Mouse (Mus musculus): ENCODE data around the gene Tns4.

- TF ChIP-seq ZNF384 (IDR thresholded peaks at IDR 0.05; ENCODE audit: low read depth, low read length) (no peak), HCFC1 (IDR thresholded peaks at IDR 0.05; ENCODE audit: borderline replicate concordance, insufficient read depth, low read length) (no peak), ZC3H11A (IDR thresholded peaks at IDR 0.05; ENCODE audit: borderline replicate concordance, low read depth, low read length) (no peak), MAFK (IDR thresholded peaks at IDR 0.05; ENCODE audit: insufficient read depth, low read depth, low read length) (no peak), CHD2 (IDR thresholded peaks at IDR 0.05; ENCODE audit: low read depth, low read length) (no peak)
These were observed 7.5 kb downstream of the Tns4 start for GRCm38 (mm10) chr11:99081566-99081965.

Measured in ES-E14 (cell line).